Mouse (Mus musculus) frontal cortex, postnatal 14 days (tissue): ENCODE results near the gene Irs3.

Experiments
- DNase-seq, 2 experiments: peaks; one replicate each; pipeline ENCODE4 v3.0.0; 2022; ENCODE audit warnings: low spot score in 2 of 2

The Irs3 gene

GRCm38 (mm10) chr5:137656977-137657376, 11.5 kb upstream of the Irs3 start:
- peak; percentile 50 to 66 for DNase-seq

- no peak for DNase-seq
Observed at GRCm38 (mm10) chr5:137654746-137655145, 9.2 kb upstream of the Irs3 start.

GRCm38 (mm10) chr5:137653366-137653765, 7.9 kb upstream of the Irs3 start:
- DNase-seq = no peak

GRCm38 (mm10) chr5:137652474-137652873, 7.0 kb upstream of the Irs3 start:
- no peak for DNase-seq

- no peak for DNase-seq
Observed at GRCm38 (mm10) chr5:137649669-137650571, 4.4 kb upstream of the Irs3 start.

GRCm38 (mm10) chr5:137649251-137649650, 3.7 kb upstream of the Irs3 start:
- DNase-seq = no peak

- no peak for DNase-seq
Observed at GRCm38 (mm10) chr5:137647827-137648601, 2.5 kb upstream of the Irs3 start.

- DNase-seq = no peak
Observed at GRCm38 (mm10) chr5:137645091-137645651, 343 bp downstream of the Irs3 start.

- DNase-seq = no peak
Observed at GRCm38 (mm10) chr5:137644484-137644883, 1.0 kb downstream of the Irs3 start.

- DNase-seq = no peak
Observed at GRCm38 (mm10) chr5:137642886-137643285, 2.6 kb downstream of the Irs3 start.

GRCm38 (mm10) chr5:137641054-137641453, 4.5 kb downstream of the Irs3 start, which contains the start of gene Sap25:
Sap25 (plus strand) TSS chr5:137641334.
- DNase-seq = no peak

- DNase-seq = no peak
Observed at GRCm38 (mm10) chr5:137639472-137639871, 6.0 kb downstream of the Irs3 start.

- no peak for DNase-seq
Observed at GRCm38 (mm10) chr5:137633397-137634084, 12.0 kb downstream of the Irs3 start.

- no peak for DNase-seq
Observed at GRCm38 (mm10) chr5:137631591-137631990, 13.9 kb downstream of the Irs3 start.

- DNase-seq = no peak
Observed at GRCm38 (mm10) chr5:137631171-137631570, 14.3 kb downstream of the Irs3 start.

GRCm38 (mm10) chr5:137630602-137631001, 14.9 kb downstream of the Irs3 start:
- no peak for DNase-seq

- no peak for DNase-seq
Observed at GRCm38 (mm10) chr5:137629906-137630545, 15.5 kb downstream of the Irs3 start.

GRCm38 (mm10) chr5:137629306-137629721, 16.2 kb downstream of the Irs3 start:
- no peak for DNase-seq

GRCm38 (mm10) chr5:137628498-137629305, 16.8 kb downstream of the Irs3 start, which contains the start of the genes Fbxo24, Lrch4 and Gm20605:
Fbxo24 (minus strand) TSS chr5:137629002.
Lrch4 (plus strand) TSS chr5:137629121.
Gm20605 (plus strand) TSS chr5:137629175.
- peak; percentile 99 for DNase-seq

- DNase-seq = no peak
Observed at GRCm38 (mm10) chr5:137627991-137628390, 17.5 kb downstream of the Irs3 start.
